Mouse (Mus musculus): ENCODE results near the gene Pcbp3. TPM values are rescaled to one million over a fixed set of nuclear protein-coding genes. Genes with fewer than 3 reads are reported as not detected.

Pcbp3 gene
- polyA plus RNA-seq, 1 experiment from 2014 or later = 34.9 TPM

- Histone ChIP-seq H3K27ac (ENCODE audit: low read length) (no peak overlapping the region), H3K4me1 (replicated peaks; ENCODE audit: control insufficient read depth, insufficient read depth, low read length) (no peaks in the 10 kb centered on the region), H3K27me3 (ENCODE audit: control insufficient read depth, insufficient read depth, low read depth, low read length) (no peaks in the 10 kb centered on the region), H3K9ac (ENCODE audit: low read length) (no peak overlapping the region), H3K36me3 (ENCODE audit: control insufficient read depth, insufficient read depth, low read length) (no peaks in the 10 kb centered on the region), H3K4me3 (ENCODE audit: low read length) (no peak overlapping the region), H3K4me2 (ENCODE audit: low read depth, low read length) (no peak overlapping the region), H3K9me3 (ENCODE audit: control insufficient read depth, low read length) (no peaks in the 10 kb centered on the region)
- ATAC-seq (ENCODE audit: low read depth) = no peak
- WGBS = 69% methylated on average over 3 of the region's 3 CpGs
These were observed 117.3 kb downstream of the Pcbp3 start for GRCm38 (mm10) chr10:76844365-76844764.

GRCm38 (mm10) chr10:76842087-76842486 lies 119.6 kb downstream of the Pcbp3 start:
- H3K4me1 ChIP-seq (replicated peaks; ENCODE audit: control insufficient read depth, insufficient read depth, low read length) = no peaks in the 10 kb centered on the region
- H3K36me3 ChIP-seq (ENCODE audit: control insufficient read depth, insufficient read depth, low read length) = no peaks in the 10 kb centered on the region
- H3K9me3 ChIP-seq (ENCODE audit: control insufficient read depth, low read length) = no peaks in the 10 kb centered on the region
- no peak overlapping the region for H3K4me3 ChIP-seq (ENCODE audit: low read length)
- ATAC-seq (ENCODE audit: low read depth) = no peak
- H3K9ac ChIP-seq (ENCODE audit: low read length) = no peak overlapping the region
- no peaks in the 10 kb centered on the region for H3K27me3 ChIP-seq (ENCODE audit: control insufficient read depth, insufficient read depth, low read depth, low read length)
- 81% methylated on average over 3 of the region's 3 CpGs for WGBS
- H3K4me2 ChIP-seq (ENCODE audit: low read depth, low read length) = no peak overlapping the region
- H3K27ac ChIP-seq (ENCODE audit: low read length) = no peak overlapping the region

DNA sequence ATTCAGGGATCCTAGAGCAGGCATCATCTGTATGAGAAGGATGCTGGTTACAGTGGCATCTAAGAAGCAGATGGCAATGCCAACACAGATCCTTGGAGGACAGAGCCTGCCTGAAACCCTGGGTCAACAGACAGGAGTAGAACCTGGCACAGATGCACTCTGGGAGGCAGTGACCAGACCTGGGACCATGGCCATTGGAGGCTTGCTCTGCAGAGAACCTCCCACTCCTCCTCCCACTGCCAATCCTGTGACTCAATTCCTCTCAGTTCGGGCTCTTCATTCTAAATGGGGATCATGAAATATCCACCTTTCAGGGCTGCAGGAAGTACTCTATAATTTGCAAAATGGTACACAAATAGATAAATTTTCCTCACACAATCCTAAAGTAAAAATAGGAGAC lies 120.5 kb downstream of the Pcbp3 start:
- H3K9ac ChIP-seq (ENCODE audit: low read length) = no peak overlapping the region
- H3K27me3 ChIP-seq (ENCODE audit: control insufficient read depth, insufficient read depth, low read depth, low read length) = no peaks in the 10 kb centered on the region
- H3K4me1 ChIP-seq (replicated peaks; ENCODE audit: control insufficient read depth, insufficient read depth, low read length) = no peaks in the 10 kb centered on the region
- no peaks in the 10 kb centered on the region for H3K36me3 ChIP-seq (ENCODE audit: control insufficient read depth, insufficient read depth, low read length)
- WGBS = 86% methylated on average over 1 of the region's 1 CpGs
- ATAC-seq (ENCODE audit: low read depth) = no peak
- no peak overlapping the region for H3K27ac ChIP-seq (ENCODE audit: low read length)
- no peak overlapping the region for H3K4me3 ChIP-seq (ENCODE audit: low read length)
- no peaks in the 10 kb centered on the region for H3K9me3 ChIP-seq (ENCODE audit: control insufficient read depth, low read length)
- no peak overlapping the region for H3K4me2 ChIP-seq (ENCODE audit: low read depth, low read length)

DNA sequence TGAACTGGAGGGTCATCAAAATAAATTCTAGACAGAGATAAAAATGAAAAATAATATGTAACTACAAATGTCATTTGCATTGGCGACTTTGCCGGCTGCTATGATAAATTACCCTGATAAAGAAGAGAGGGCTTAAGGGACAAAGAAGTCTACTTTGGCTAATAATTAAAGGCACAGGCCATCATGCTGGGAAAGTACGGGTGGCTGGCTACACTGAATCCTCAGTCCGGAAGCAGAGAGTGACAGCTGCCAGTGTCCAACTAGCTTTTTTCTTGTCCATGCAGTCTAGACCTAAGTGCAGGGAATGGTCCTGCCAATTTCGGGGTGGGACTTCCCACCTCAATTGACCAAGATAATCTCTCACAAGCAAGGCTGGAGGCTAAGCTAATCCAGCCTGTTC lies 121.1 kb downstream of the Pcbp3 start:
- no peaks in the 10 kb centered on the region for H3K36me3 ChIP-seq (ENCODE audit: control insufficient read depth, insufficient read depth, low read length)
- no peak for ATAC-seq (ENCODE audit: low read depth)
- no peaks in the 10 kb centered on the region for H3K4me1 ChIP-seq (replicated peaks; ENCODE audit: control insufficient read depth, insufficient read depth, low read length)
- no peak overlapping the region for H3K9ac ChIP-seq (ENCODE audit: low read length)
- no peaks in the 10 kb centered on the region for H3K27me3 ChIP-seq (ENCODE audit: control insufficient read depth, insufficient read depth, low read depth, low read length)
- 41% methylated on average over 5 of the region's 5 CpGs for WGBS
- no peak overlapping the region for H3K4me2 ChIP-seq (ENCODE audit: low read depth, low read length)
- no peak overlapping the region for H3K4me3 ChIP-seq (ENCODE audit: low read length)
- H3K27ac ChIP-seq (ENCODE audit: low read length) = no peak overlapping the region
- H3K9me3 ChIP-seq (ENCODE audit: control insufficient read depth, low read length) = no peaks in the 10 kb centered on the region

DNA sequence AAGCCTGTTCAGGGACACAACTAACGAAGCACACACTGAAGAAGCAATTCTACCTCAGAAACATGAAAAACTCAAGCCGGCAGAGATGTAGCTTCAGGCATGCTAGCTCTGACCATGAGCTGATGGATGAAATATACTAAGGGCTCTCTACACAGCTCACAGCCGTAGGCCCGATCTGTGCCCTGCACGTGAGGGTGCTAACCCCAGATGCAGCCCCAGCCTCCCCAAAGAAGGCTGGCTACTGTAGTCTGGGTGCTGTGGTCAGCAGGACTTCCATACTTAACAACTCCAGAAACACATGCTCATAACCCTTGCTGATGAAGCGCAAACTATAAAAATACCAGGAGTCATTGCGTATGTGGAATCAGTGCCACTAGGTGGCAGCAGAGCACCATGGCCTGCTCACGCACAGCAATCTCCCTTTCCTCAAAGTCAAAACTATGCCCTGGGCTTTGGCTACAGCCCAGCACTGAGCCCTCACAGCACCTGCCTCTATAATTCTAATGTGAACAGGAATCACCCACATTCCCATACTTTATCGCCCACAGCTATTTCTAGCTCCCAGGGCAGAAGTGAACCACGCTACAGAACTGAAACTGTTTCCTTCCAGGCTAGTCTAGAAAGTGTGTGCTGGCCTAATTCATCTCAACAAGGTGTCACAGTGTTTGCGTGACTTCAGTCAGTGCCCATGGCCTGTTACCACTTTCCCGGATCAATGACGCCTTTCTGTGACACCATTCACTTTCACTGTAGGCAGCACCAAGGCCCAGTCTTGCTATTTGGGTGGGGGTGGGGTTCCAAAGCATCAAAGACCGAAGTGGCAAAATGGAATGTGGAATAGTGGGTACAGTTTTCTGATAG lies 126.0 kb downstream of the Pcbp3 start:
- ATAC-seq (ENCODE audit: low read depth) = peak; percentile 65; the same call in 1 of the 2 replicates
- WGBS = 55% methylated on average over 14 of the region's 14 CpGs
- Histone ChIP-seq H3K4me2 (ENCODE audit: low read depth, low read length) (no peak overlapping the region), H3K4me3 (ENCODE audit: low read length) (no peak overlapping the region), H3K9me3 (ENCODE audit: control insufficient read depth, low read length) (no peaks in the 10 kb centered on the region), H3K4me1 (replicated peaks; ENCODE audit: control insufficient read depth, insufficient read depth, low read length) (no peaks in the 10 kb centered on the region), H3K27me3 (ENCODE audit: control insufficient read depth, insufficient read depth, low read depth, low read length) (no peaks in the 10 kb centered on the region), H3K9ac (ENCODE audit: low read length) (no peak overlapping the region), H3K27ac (ENCODE audit: low read length) (no peak overlapping the region), H3K36me3 (ENCODE audit: control insufficient read depth, insufficient read depth, low read length) (no peaks in the 10 kb centered on the region)

DNA sequence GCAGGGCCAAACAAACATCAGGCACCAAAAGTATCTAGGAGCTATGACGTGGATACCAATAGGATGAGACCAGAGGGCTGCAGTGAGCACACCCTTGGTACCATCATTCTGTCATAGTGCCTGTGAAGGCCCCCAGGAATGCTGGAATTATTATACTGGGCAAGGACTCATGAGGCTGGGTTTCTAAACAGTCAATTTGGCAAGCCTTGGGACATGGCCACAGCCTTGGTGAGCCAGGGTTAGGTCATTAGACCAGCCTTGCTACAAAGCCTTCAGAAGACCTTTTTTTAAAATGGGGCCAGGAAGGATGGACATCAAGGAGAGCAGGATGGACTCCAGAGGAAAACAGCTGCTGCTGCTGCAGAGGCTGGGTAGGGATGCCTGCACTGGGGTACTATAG lies 128.8 kb downstream of the Pcbp3 start:
- WGBS = 73% methylated on average over 1 of the region's 1 CpGs
- Histone ChIP-seq H3K9me3 (ENCODE audit: control insufficient read depth, low read length) (no peaks in the 10 kb centered on the region), H3K4me1 (replicated peaks; ENCODE audit: control insufficient read depth, insufficient read depth, low read length) (no peaks in the 10 kb centered on the region), H3K9ac (ENCODE audit: low read length) (no peak overlapping the region), H3K36me3 (ENCODE audit: control insufficient read depth, insufficient read depth, low read length) (no peaks in the 10 kb centered on the region), H3K27me3 (ENCODE audit: control insufficient read depth, insufficient read depth, low read depth, low read length) (no peaks in the 10 kb centered on the region), H3K4me3 (ENCODE audit: low read length) (no peak overlapping the region), H3K27ac (ENCODE audit: low read length) (no peak overlapping the region), H3K4me2 (ENCODE audit: low read depth, low read length) (no peak overlapping the region)
- no peak for ATAC-seq (ENCODE audit: low read depth)

GRCm38 (mm10) chr10:76831915-76832314 lies 129.8 kb downstream of the Pcbp3 start:
- no peaks in the 10 kb centered on the region for H3K27me3 ChIP-seq (ENCODE audit: control insufficient read depth, insufficient read depth, low read depth, low read length)
- H3K27ac ChIP-seq (ENCODE audit: low read length) = no peak overlapping the region
- H3K4me2 ChIP-seq (ENCODE audit: low read depth, low read length) = no peak overlapping the region
- 82% methylated on average over 2 of the region's 2 CpGs for WGBS
- H3K9me3 ChIP-seq (ENCODE audit: control insufficient read depth, low read length) = no peaks in the 10 kb centered on the region
- no peaks in the 10 kb centered on the region for H3K36me3 ChIP-seq (ENCODE audit: control insufficient read depth, insufficient read depth, low read length)
- no peaks in the 10 kb centered on the region for H3K4me1 ChIP-seq (replicated peaks; ENCODE audit: control insufficient read depth, insufficient read depth, low read length)
- H3K9ac ChIP-seq (ENCODE audit: low read length) = no peak overlapping the region
- H3K4me3 ChIP-seq (ENCODE audit: low read length) = no peak overlapping the region
- ATAC-seq (ENCODE audit: low read depth) = no peak

DNA sequence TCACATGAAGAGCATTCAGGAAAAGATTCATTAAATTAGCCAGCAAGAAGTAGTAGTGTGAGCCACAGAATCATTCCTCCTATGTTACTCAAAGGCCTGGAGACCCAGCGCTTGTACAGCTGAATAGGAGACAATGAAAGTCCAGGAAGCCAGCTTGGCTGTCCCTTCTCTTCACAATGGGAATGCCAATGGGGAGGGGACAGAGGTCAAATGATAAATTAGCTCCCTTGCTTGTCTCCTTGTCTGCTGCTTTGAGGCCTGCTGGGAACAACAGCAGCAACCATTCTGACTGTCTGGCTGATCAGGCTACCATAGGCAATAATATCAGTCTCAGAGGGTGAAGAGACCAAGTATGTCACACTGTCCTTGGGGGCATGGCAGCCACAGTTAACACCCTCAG lies 130.5 kb downstream of the Pcbp3 start:
- Histone ChIP-seq H3K9me3 (ENCODE audit: control insufficient read depth, low read length) (no peaks in the 10 kb centered on the region), H3K27ac (ENCODE audit: low read length) (no peak overlapping the region), H3K4me2 (ENCODE audit: low read depth, low read length) (no peak overlapping the region), H3K4me3 (ENCODE audit: low read length) (no peak overlapping the region), H3K9ac (ENCODE audit: low read length) (no peak overlapping the region), H3K4me1 (replicated peaks; ENCODE audit: control insufficient read depth, insufficient read depth, low read length) (no peaks in the 10 kb centered on the region), H3K36me3 (ENCODE audit: control insufficient read depth, insufficient read depth, low read length) (no peaks in the 10 kb centered on the region), H3K27me3 (ENCODE audit: control insufficient read depth, insufficient read depth, low read depth, low read length) (no peaks in the 10 kb centered on the region)
- WGBS = 85% methylated on average over 1 of the region's 1 CpGs
- ATAC-seq (ENCODE audit: low read depth) = no peak

DNA sequence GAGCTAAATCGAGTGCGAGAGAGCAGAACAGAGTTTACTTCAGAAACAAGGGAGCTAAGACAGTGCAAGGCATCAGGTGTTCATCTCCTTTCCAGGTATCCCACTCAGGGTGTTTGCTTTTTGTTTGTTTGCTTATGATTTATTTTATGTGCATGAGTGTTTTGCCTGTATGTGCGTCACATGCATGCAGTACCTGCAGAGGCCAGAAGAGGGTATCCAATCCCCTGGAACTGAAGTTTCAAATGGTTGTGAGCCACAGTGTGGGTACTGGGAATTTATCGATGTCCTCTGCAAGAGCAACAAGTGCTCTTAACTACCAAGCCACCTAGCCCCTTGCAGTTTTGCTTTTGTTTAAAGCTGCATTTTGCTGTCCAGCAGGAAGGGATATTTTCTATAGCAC lies 132.8 kb downstream of the Pcbp3 start:
- WGBS = 93% methylated on average over 4 of the region's 4 CpGs
- ATAC-seq (ENCODE audit: low read depth) = no peak
- Histone ChIP-seq H3K27me3 (ENCODE audit: control insufficient read depth, insufficient read depth, low read depth, low read length) (no peaks in the 10 kb centered on the region), H3K9ac (ENCODE audit: low read length) (no peak overlapping the region), H3K4me3 (ENCODE audit: low read length) (no peak overlapping the region), H3K27ac (ENCODE audit: low read length) (no peak overlapping the region), H3K4me2 (ENCODE audit: low read depth, low read length) (no peak overlapping the region), H3K9me3 (ENCODE audit: control insufficient read depth, low read length) (no peaks in the 10 kb centered on the region), H3K36me3 (ENCODE audit: control insufficient read depth, insufficient read depth, low read length) (no peaks in the 10 kb centered on the region), H3K4me1 (replicated peaks; ENCODE audit: control insufficient read depth, insufficient read depth, low read length) (no peaks in the 10 kb centered on the region)

Data from lung, embryonic 16.5 days (tissue).